Mouse (Mus musculus): ENCODE measurements at regions not wholly inside any gene's neighbourhood (a gene's known extent, or its start where the extent isn't known, plus 50 kb on each side); places are given as distances from the start of the nearest gene placed in this dataset.
"Not testable (repeated sequence)": the region's sequence is repeated elsewhere in the genome, so short reads cannot be mapped to it uniquely, and the experiment has no call there.

- no peak overlapping the region for H3K4me3 ChIP-seq (ENCODE audit: low read depth, low read length)
- H3K4me2 ChIP-seq (replicated peaks; ENCODE audit: low read depth, low read length), result no peak overlapping the region
- no peak overlapping the region for H3K9ac ChIP-seq (replicated peaks; ENCODE audit: low read depth, low read length)
- no peak for ATAC-seq (ENCODE audit: insufficient number of reproducible peaks, insufficient read depth, low FRiP score, low read depth)
- H3K36me3 ChIP-seq (ENCODE audit: control insufficient read depth, insufficient read depth, low read length), result no peaks in the 10 kb centered on the region
- no peaks in the 10 kb centered on the region for H3K27me3 ChIP-seq (ENCODE audit: control insufficient read depth, insufficient read depth, low read length)
- H3K4me1 ChIP-seq (ENCODE audit: control insufficient read depth, insufficient read depth, low read length), result no peaks in the 10 kb centered on the region
- H3K9me3 ChIP-seq (ENCODE audit: control insufficient read depth, low read depth, low read length), result no peaks in the 10 kb centered on the region
- no peak overlapping the region for H3K27ac ChIP-seq (ENCODE audit: low read length)
These were observed 391.2 kb downstream of the Fign start for GRCm38 (mm10) chr2:63706643-63707042.

GRCm38 (mm10) chr2:63706183-63706582 lies 391.7 kb downstream of the Fign start:
- 88% methylated on average over 3 of the region's 3 CpGs for WGBS
- H3K27me3 ChIP-seq (ENCODE audit: control insufficient read depth, insufficient read depth, low read length), result no peaks in the 10 kb centered on the region
- H3K9me3 ChIP-seq (ENCODE audit: control insufficient read depth, low read depth, low read length), result no peaks in the 10 kb centered on the region
- no peaks in the 10 kb centered on the region for H3K36me3 ChIP-seq (ENCODE audit: control insufficient read depth, insufficient read depth, low read length)
- no peak overlapping the region for H3K4me2 ChIP-seq (replicated peaks; ENCODE audit: low read depth, low read length)
- H3K27ac ChIP-seq (ENCODE audit: low read length), result no peak overlapping the region
- no peak for ATAC-seq (ENCODE audit: insufficient number of reproducible peaks, insufficient read depth, low FRiP score, low read depth)
- H3K4me1 ChIP-seq (ENCODE audit: control insufficient read depth, insufficient read depth, low read length), result no peaks in the 10 kb centered on the region
- no peak overlapping the region for H3K9ac ChIP-seq (replicated peaks; ENCODE audit: low read depth, low read length)
- no peak overlapping the region for H3K4me3 ChIP-seq (ENCODE audit: low read depth, low read length)

- H3K27ac ChIP-seq (ENCODE audit: low read length), result no peak overlapping the region; the same call in 1 of the 2 replicates
- 2% methylated on average over 22 of the region's 22 CpGs for WGBS
- H3K36me3 ChIP-seq (ENCODE audit: control insufficient read depth, insufficient read depth, low read length), result no peaks in the 10 kb centered on the region
- ATAC-seq (ENCODE audit: insufficient number of reproducible peaks, insufficient read depth, low FRiP score, low read depth), result peak; percentile 90; the same call in 1 of the 2 replicates
- 0 out of 2 replicates have a peak overlapping the region, but pooled peaks have one; percentile 11 for H3K9ac ChIP-seq (replicated peaks; ENCODE audit: low read depth, low read length)
- no peaks in the 10 kb centered on the region for H3K27me3 ChIP-seq (ENCODE audit: control insufficient read depth, insufficient read depth, low read length)
- H3K4me1 ChIP-seq (ENCODE audit: control insufficient read depth, insufficient read depth, low read length), result no peaks in the 10 kb centered on the region
- peak overlapping the region; percentile 28 for H3K4me3 ChIP-seq (ENCODE audit: low read depth, low read length)
- H3K4me2 ChIP-seq (replicated peaks; ENCODE audit: low read depth, low read length), result peak overlapping the region; percentile 53
- no peaks in the 10 kb centered on the region for H3K9me3 ChIP-seq (ENCODE audit: control insufficient read depth, low read depth, low read length)
These were observed 395.3 kb downstream of the Fign start for GRCm38 (mm10) chr2:63702333-63703096.

GRCm38 (mm10) chr2:63701861-63702260 lies 396.0 kb downstream of the Fign start:
- Histone ChIP-seq H3K4me2 (replicated peaks; ENCODE audit: low read depth, low read length) (peak overlapping the region; percentile 53), H3K36me3 (ENCODE audit: control insufficient read depth, insufficient read depth, low read length) (no peaks in the 10 kb centered on the region), H3K27me3 (ENCODE audit: control insufficient read depth, insufficient read depth, low read length) (no peaks in the 10 kb centered on the region), H3K27ac (ENCODE audit: low read length) (no peak overlapping the region), H3K9ac (replicated peaks; ENCODE audit: low read depth, low read length) (no peak overlapping the region), H3K4me1 (ENCODE audit: control insufficient read depth, insufficient read depth, low read length) (no peaks in the 10 kb centered on the region), H3K4me3 (ENCODE audit: low read depth, low read length) (no peak overlapping the region), H3K9me3 (ENCODE audit: control insufficient read depth, low read depth, low read length) (no peaks in the 10 kb centered on the region)
- ATAC-seq (ENCODE audit: insufficient number of reproducible peaks, insufficient read depth, low FRiP score, low read depth), result no peak
- 32% methylated on average over 13 of the region's 13 CpGs for WGBS

GRCm38 (mm10) chr2:63700255-63700654 lies 397.6 kb downstream of the Fign start:
- no peak for ATAC-seq (ENCODE audit: insufficient number of reproducible peaks, insufficient read depth, low FRiP score, low read depth)
- Histone ChIP-seq H3K27ac (ENCODE audit: low read length) (no peak overlapping the region), H3K27me3 (ENCODE audit: control insufficient read depth, insufficient read depth, low read length) (no peaks in the 10 kb centered on the region), H3K4me2 (replicated peaks; ENCODE audit: low read depth, low read length) (no peak overlapping the region), H3K4me3 (ENCODE audit: low read depth, low read length) (no peak overlapping the region), H3K9ac (replicated peaks; ENCODE audit: low read depth, low read length) (no peak overlapping the region), H3K36me3 (ENCODE audit: control insufficient read depth, insufficient read depth, low read length) (no peaks in the 10 kb centered on the region), H3K9me3 (ENCODE audit: control insufficient read depth, low read depth, low read length) (no peaks in the 10 kb centered on the region), H3K4me1 (ENCODE audit: control insufficient read depth, insufficient read depth, low read length) (no peaks in the 10 kb centered on the region)
- WGBS, result 17% methylated on average over 3 of the region's 3 CpGs

GRCm38 (mm10) chr2:63669700-63670099 lies 428.1 kb downstream of the Fign start:
- Histone ChIP-seq H3K9ac (replicated peaks; ENCODE audit: low read depth, low read length) (no peak overlapping the region), H3K4me2 (replicated peaks; ENCODE audit: low read depth, low read length) (no peak overlapping the region), H3K36me3 (ENCODE audit: control insufficient read depth, insufficient read depth, low read length) (no peaks in the 10 kb centered on the region), H3K9me3 (ENCODE audit: control insufficient read depth, low read depth, low read length) (no peaks in the 10 kb centered on the region), H3K4me3 (ENCODE audit: low read depth, low read length) (no peak overlapping the region), H3K27me3 (ENCODE audit: control insufficient read depth, insufficient read depth, low read length) (no peaks in the 10 kb centered on the region), H3K4me1 (ENCODE audit: control insufficient read depth, insufficient read depth, low read length) (no peaks in the 10 kb centered on the region), H3K27ac (ENCODE audit: low read length) (no peak overlapping the region)
- ATAC-seq (ENCODE audit: insufficient number of reproducible peaks, insufficient read depth, low FRiP score, low read depth), result no peak
- 69% methylated on average over 3 of the region's 3 CpGs for WGBS

- no peak overlapping the region for H3K27ac ChIP-seq (ENCODE audit: low read length)
- H3K36me3 ChIP-seq (ENCODE audit: control insufficient read depth, insufficient read depth, low read length), result no peaks in the 10 kb centered on the region
- WGBS, result 81% methylated on average over 7 of the region's 7 CpGs
- no peaks in the 10 kb centered on the region for H3K27me3 ChIP-seq (ENCODE audit: control insufficient read depth, insufficient read depth, low read length)
- H3K4me2 ChIP-seq (replicated peaks; ENCODE audit: low read depth, low read length), result no peak overlapping the region
- no peak overlapping the region for H3K9ac ChIP-seq (replicated peaks; ENCODE audit: low read depth, low read length)
- no peak for ATAC-seq (ENCODE audit: insufficient number of reproducible peaks, insufficient read depth, low FRiP score, low read depth)
- H3K4me3 ChIP-seq (ENCODE audit: low read depth, low read length), result no peak overlapping the region
- H3K4me1 ChIP-seq (ENCODE audit: control insufficient read depth, insufficient read depth, low read length), result no peaks in the 10 kb centered on the region
- no peaks in the 10 kb centered on the region for H3K9me3 ChIP-seq (ENCODE audit: control insufficient read depth, low read depth, low read length)
These were observed 429.1 kb downstream of the Fign start for GRCm38 (mm10) chr2:63668784-63669183.

- not testable (repeated sequence) for H3K36me3 ChIP-seq (ENCODE audit: control insufficient read depth, insufficient read depth, low read length); H3K9ac ChIP-seq (replicated peaks; ENCODE audit: low read depth, low read length); H3K4me3 ChIP-seq (ENCODE audit: low read depth, low read length); ATAC-seq (ENCODE audit: insufficient number of reproducible peaks, insufficient read depth, low FRiP score, low read depth); H3K27me3 ChIP-seq (ENCODE audit: control insufficient read depth, insufficient read depth, low read length); H3K4me2 ChIP-seq (replicated peaks; ENCODE audit: low read depth, low read length); H3K27ac ChIP-seq (ENCODE audit: low read length); H3K4me1 ChIP-seq (ENCODE audit: control insufficient read depth, insufficient read depth, low read length); H3K9me3 ChIP-seq (ENCODE audit: control insufficient read depth, low read depth, low read length)
- WGBS, result 75% methylated on average over 2 of the region's 2 CpGs
These were observed 437.9 kb downstream of the Fign start for GRCm38 (mm10) chr2:63659947-63660346.

All from stomach, embryonic 14.5 days (tissue).